Mouse (Mus musculus) limb, embryonic 14.5 days (tissue): Measurements from ENCODE around the gene Ddx47. TPM values are rescaled to one million over a fixed set of nuclear protein-coding genes. Genes with fewer than 3 reads are reported as not detected.

Experiments used
- ATAC-seq: fragments of 200-750 bp; cut with Nextera tagmentation; 2 replicates; pipeline ENCODE4 v1.8.0; 2017; ENCODE audit warnings: low read depth, moderate number of reproducible peaks, moderate TSS enrichment; ENCODE audit not compliant: low FRiP score
- DNase-seq: peaks from one replicate; pipeline ENCODE4 v3.0.0-alpha.2; 2015; ENCODE audit warnings: low spot score
- H3K27ac ChIP-seq: fragments of 300-500 bp; sonication (generic); replicated peaks from 2 replicates; pipeline ENCODE4 v1.5.1; 2014; ENCODE audit warnings: low read depth, mild to moderate bottlenecking, low read length, moderate library complexity, mixed read lengths
- H3K27me3 ChIP-seq: fragments of 300-500 bp; sonication (generic); 2 replicates; pipeline ENCODE4 v1.6.1; 2014; ENCODE audit warnings: low read length, mixed read lengths; ENCODE audit not compliant: control insufficient read depth, insufficient read depth
- H3K36me3 ChIP-seq: fragments of 300-500 bp; sonication (generic); 2 replicates; pipeline ENCODE4 v1.6.1; 2014; ENCODE audit warnings: mild to moderate bottlenecking, low read length, moderate library complexity, mixed read lengths; ENCODE audit not compliant: control insufficient read depth, insufficient read depth
- H3K4me1 ChIP-seq: fragments of 300-500 bp; sonication (generic); 2 replicates; pipeline ENCODE4 v1.6.1; 2014; ENCODE audit warnings: antibody characterized with exemption, low read length, mixed read lengths; ENCODE audit not compliant: control insufficient read depth, insufficient read depth
- H3K4me2 ChIP-seq: fragments of 300-500 bp; sonication (generic); replicated peaks from 2 replicates; pipeline ENCODE4 v1.6.1; 2014; ENCODE audit warnings: low read depth, mild to moderate bottlenecking, low read length, moderate library complexity; ENCODE audit not compliant: severe bottlenecking
- H3K4me3 ChIP-seq: fragments of 300-500 bp; sonication (generic); replicated peaks from 2 replicates; pipeline ENCODE4 v1.5.1; 2014; ENCODE audit warnings: low read length
- H3K9ac ChIP-seq: fragments of 300-500 bp; sonication (generic); 2 replicates; pipeline ENCODE4 v1.6.1; 2014; ENCODE audit warnings: mild to moderate bottlenecking, low read depth, low read length, moderate library complexity; ENCODE audit not compliant: severe bottlenecking
- H3K9me3 ChIP-seq: fragments of 300-500 bp; sonication (generic); 2 replicates; pipeline ENCODE4 v1.6.1; 2016; ENCODE audit warnings: low read length; ENCODE audit not compliant: control insufficient read depth
- POLR2A ChIP-seq: fragments of 200-500 bp; IDR thresholded peaks from 2 replicates; pipeline ENCODE4 v1.8.0; 2012; ENCODE audit warnings: inconsistent platforms, mild to moderate bottlenecking, moderate library complexity, borderline replicate concordance; ENCODE audit not compliant: insufficient read depth, insufficient read length; ENCODE audit errors: extremely low read depth
- WGBS: fragments of 180-500 bp; shearing (Covaris S2); extraction: QIAGEN DNeasy Blood & Tissue Kit; methylation state at CpG from one replicate; pipeline ENCODE4 v1.1.7; 2014; 5-methylcytosine and 5-hydroxymethylcytosine counted together
- polyA plus RNA-seq, 2 experiments: library from polyadenylated mRNA; depleted of rRNA in 1 of 2; stranded (reverse) in 1 of 2; unstranded in 1 of 2; fragments of >200 nt; fragmentation: Nextera tagmentation in 1 of 2; extraction: Ambion mirVana in 1 of 2; gene quantifications; 2 replicates each; pipeline versions ENCODE4 v1.2.1 to v1.2.3; 2012 to 2014

The Ddx47 gene
- polyA plus RNA-seq, 2 experiments = 97.6 to 104 TPM

DNA sequence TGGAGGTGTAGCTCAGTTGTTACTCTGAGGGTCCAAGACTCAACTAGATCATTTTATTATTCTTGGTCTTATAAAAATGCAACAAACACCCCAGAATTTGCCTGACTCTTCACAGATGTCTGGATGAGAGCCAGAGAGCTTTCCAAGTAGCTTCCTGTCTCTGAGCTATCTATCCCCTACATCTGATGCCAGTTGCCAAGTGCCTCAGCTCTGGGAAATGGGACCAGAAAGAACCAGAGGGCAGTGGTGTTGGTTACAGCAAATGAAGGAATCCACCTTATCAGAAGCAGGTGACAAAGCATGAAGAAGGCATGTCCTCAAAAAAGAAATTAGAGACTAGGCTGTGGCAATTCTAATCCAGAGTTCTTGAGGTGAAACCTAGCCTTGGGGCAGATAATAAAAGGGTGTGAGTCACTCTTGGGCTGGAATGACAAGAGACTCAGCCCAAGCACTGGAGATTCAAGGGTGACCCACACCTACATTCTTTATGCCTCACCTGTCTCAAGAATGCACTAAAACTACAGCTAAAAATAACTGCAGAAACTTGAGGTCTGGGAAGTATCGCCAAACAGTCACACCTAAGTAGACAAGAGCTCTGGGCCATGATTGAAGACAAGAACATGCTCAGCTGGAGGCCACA is 13.5 kb downstream of the Ddx47 start:
- H3K9ac ChIP-seq = no peak overlapping the region
- no peak overlapping the region for H3K27ac ChIP-seq
- TF ChIP-seq POLR2A = no peak
- WGBS = 86% methylated on average over 1 of the region's 1 CpGs
- H3K4me1 ChIP-seq = no peaks in the 10 kb centered on the region
- H3K4me2 ChIP-seq = no peak overlapping the region
- H3K36me3 ChIP-seq = peaks cover 47% of the 10 kb centered on the region
- no peaks in the 10 kb centered on the region for H3K27me3 ChIP-seq
- H3K9me3 ChIP-seq = no peaks in the 10 kb centered on the region
- DNase-seq (no peak), ATAC-seq (no peak)
- no peak overlapping the region for H3K4me3 ChIP-seq

DNA sequence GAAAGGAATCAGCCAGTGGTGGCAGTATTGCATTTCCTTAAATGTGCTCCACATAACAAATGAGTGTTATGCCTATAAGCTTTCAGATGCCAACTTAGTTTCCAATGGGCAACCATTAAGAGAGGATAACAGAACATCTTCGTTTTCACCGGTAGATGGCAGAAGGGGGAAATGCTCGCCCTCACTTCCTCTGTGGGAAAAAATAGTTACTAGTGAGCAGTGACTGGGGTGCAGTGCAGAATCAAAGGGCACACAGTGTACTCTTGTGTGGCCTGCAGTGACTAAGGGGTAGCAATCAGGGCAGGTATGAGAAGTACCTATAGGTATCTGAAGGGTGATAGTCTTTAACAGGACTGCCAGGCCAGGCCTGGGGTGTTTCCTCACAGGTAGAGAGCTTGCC is 14.8 kb downstream of the Ddx47 start:
- no peaks in the 10 kb centered on the region for H3K4me1 ChIP-seq
- H3K9ac ChIP-seq = no peak overlapping the region
- DNase-seq (peak; percentile 11), ATAC-seq (no peak)
- H3K9me3 ChIP-seq = no peaks in the 10 kb centered on the region
- peaks cover 34% of the 10 kb centered on the region for H3K36me3 ChIP-seq
- no peak overlapping the region for H3K27ac ChIP-seq
- no peak overlapping the region for H3K4me3 ChIP-seq
- WGBS = 17% methylated on average over 3 of the region's 3 CpGs
- no peak for TF ChIP-seq POLR2A
- no peaks in the 10 kb centered on the region for H3K27me3 ChIP-seq
- H3K4me2 ChIP-seq = no peak overlapping the region

DNA sequence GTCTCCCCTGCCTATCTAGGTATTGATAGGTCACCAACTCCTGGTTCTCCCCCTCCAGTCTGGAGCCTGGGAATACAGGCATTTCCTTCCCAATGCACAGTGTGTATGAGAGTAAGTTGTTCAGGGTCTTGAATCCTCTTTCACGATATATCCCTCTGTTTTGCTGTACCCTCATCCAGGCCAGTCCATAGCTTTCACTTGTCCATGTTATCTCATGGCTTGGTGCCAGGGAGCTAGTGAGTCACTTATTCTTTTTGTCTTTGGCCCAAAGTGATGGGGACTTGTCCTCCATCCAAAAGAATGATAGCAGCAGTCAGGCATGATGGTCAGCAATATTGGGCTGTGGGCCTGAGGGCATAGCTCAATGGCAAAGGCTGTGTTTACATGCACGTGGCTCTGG is 15.3 kb downstream of the Ddx47 start:
- Histone ChIP-seq H3K4me1 (no peaks in the 10 kb centered on the region), H3K4me3 (no peak overlapping the region), H3K9ac (no peak overlapping the region), H3K4me2 (no peak overlapping the region), H3K9me3 (no peaks in the 10 kb centered on the region), H3K27me3 (no peaks in the 10 kb centered on the region), H3K27ac (no peak overlapping the region), H3K36me3 (peaks cover 29% of the 10 kb centered on the region)
- DNase-seq (no peak), ATAC-seq (no peak)
- WGBS = 72% methylated on average over 2 of the region's 2 CpGs
- TF ChIP-seq POLR2A = no peak

DNA sequence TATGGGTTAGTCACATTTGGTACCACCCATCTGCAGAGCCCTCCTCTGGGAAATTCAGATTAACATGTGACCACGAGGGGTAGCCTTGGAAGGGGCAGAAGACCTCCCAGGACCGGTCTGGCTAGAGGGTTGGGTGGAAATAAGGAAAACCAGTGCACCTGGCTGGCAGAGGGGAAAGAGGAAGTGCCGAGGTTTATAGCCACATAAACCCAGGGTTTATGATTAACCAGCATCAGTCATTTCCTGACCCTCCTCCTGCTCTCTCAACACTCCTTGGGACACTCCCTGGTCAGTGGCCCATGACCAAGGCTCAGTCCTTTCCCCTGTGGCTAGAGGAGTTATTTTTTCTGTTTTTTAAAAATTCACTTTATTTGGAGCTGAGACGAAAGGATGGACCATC is 17.8 kb downstream of the Ddx47 start:
- Histone ChIP-seq H3K27ac (no peak overlapping the region), H3K36me3 (0 out of 2 replicates have a peak, but pooled peaks cover 5% of the 10 kb centered on the region), H3K9me3 (no peaks in the 10 kb centered on the region), H3K27me3 (no peaks in the 10 kb centered on the region), H3K9ac (no peak overlapping the region), H3K4me2 (no peak overlapping the region), H3K4me3 (no peak overlapping the region), H3K4me1 (no peaks in the 10 kb centered on the region)
- ATAC-seq (no peak), DNase-seq (no peak)
- 31% methylated on average over 4 of the region's 4 CpGs for WGBS
- TF ChIP-seq POLR2A = no peak

DNA sequence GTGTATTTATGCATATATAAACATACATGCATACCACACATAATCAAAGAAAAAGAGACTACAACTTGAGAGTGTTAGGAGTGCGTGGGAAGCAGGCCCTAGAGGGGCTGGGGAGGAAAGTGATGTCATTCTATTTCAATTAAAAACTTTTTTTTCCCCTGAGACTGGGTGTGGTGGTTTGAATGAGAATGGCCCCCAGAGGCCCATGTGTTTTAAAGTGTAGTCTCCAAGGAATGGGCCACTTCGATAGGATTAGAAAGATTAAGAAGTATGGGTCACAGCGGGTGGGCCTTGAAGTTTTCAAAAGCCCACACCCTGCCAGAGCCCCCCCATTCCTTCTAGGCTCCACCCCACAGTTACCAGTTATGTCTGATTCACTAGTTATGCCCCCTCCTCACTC is 27.3 kb downstream of the Ddx47 start:
- H3K27me3 ChIP-seq = no peaks in the 10 kb centered on the region
- H3K9ac ChIP-seq = no peak overlapping the region
- TF ChIP-seq POLR2A = no peak
- H3K4me3 ChIP-seq = no peak overlapping the region
- DNase-seq = no peak
- H3K9me3 ChIP-seq = no peaks in the 10 kb centered on the region
- no peak overlapping the region for H3K4me2 ChIP-seq
- 0 out of 2 replicates have a peak, but pooled peaks cover 5% of the 10 kb centered on the region for H3K4me1 ChIP-seq
- ATAC-seq = no peak
- WGBS = 79% methylated on average over 3 of the region's 3 CpGs
- H3K36me3 ChIP-seq = no peaks in the 10 kb centered on the region
- H3K27ac ChIP-seq = no peak overlapping the region
